Mouse (Mus musculus): ENCODE measurements around the gene Ugt1a8. TPM values are rescaled to one million over a fixed set of nuclear protein-coding genes. Genes with fewer than 3 reads are reported as not detected.

The Ugt1a8 gene
- total and polyA plus RNA-seq, 3 experiments: not detected

- H3K27me3 ChIP-seq (ENCODE audit: insufficient read depth, low read length): peaks cover 9% of the 10 kb centered on the region; the same call in 1 of the 2 replicates
- no peak overlapping the region for H3K4me3 ChIP-seq (ENCODE audit: low read depth, low read length)
- no peak for DNase-seq (ENCODE audit: low spot score)
- H3K9me3 ChIP-seq (replicated peaks): peaks cover 2% of the 10 kb centered on the region; the same call in 1 of the 2 replicates
- no peaks in the 10 kb centered on the region for H3K36me3 ChIP-seq (replicated peaks)
- ATAC-seq (ENCODE audit: extremely low read depth, insufficient number of reproducible peaks, low FRiP score, poor library complexity, severe bottlenecking): no peak
- no peaks in the 10 kb centered on the region for H3K4me1 ChIP-seq (ENCODE audit: insufficient read depth, low read depth, low read length)
- TF ChIP-seq CTCF (IDR thresholded peaks at IDR 0.05; ENCODE audit: low read depth, low read length): no peak
- no peak for TF ChIP-seq GATA2 (IDR thresholded peaks at IDR 0.05; ENCODE audit: borderline replicate concordance, low read depth, low read length)
- TF ChIP-seq TAL1 (conservative IDR thresholded peaks at IDR 0.05; ENCODE audit: low read depth, low read length): no peak
- TF ChIP-seq POLR2AphosphoS5 (IDR thresholded peaks at IDR 0.05; ENCODE audit: insufficient replicate concordance, low read depth, low read length): no peak
- no peak for TF ChIP-seq GATA1 (IDR thresholded peaks at IDR 0.05; ENCODE audit: borderline replicate concordance, low read length)
Observed at GRCm38 (mm10) chr1:88234248-88234610, 146.6 kb downstream of the Ugt1a8 start.

DNA sequence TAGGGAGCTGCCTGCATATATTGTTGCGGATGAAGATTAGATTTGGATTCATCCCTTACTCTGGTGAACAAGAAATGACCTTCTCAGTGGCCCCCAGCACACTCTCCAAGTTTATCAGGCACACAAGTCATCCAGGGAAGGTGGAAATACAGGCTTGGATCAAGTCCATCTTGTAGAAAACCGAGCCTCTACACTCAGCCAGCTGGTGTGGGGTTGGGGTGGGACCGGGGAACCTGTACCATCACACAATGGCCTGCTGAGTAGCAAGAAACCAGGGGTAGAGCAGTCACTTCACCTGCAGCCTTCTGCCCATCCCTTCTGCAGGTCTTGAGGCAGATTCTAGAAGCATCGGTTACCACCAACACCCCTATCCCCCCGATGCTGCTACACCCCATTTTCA lies 147.0 kb downstream of the Ugt1a8 start:
- Histone ChIP-seq H3K27me3 (ENCODE audit: insufficient read depth, low read length) (peaks cover 9% of the 10 kb centered on the region; the same call in 1 of the 2 replicates), H3K36me3 (replicated peaks) (no peaks in the 10 kb centered on the region), H3K4me1 (ENCODE audit: insufficient read depth, low read depth, low read length) (no peaks in the 10 kb centered on the region), H3K9me3 (replicated peaks) (peaks cover 2% of the 10 kb centered on the region; the same call in 1 of the 2 replicates), H3K4me3 (ENCODE audit: low read depth, low read length) (no peak overlapping the region)
- TF ChIP-seq TAL1 (conservative IDR thresholded peaks at IDR 0.05; ENCODE audit: low read depth, low read length) (no peak), GATA2 (IDR thresholded peaks at IDR 0.05; ENCODE audit: borderline replicate concordance, low read depth, low read length) (no peak), GATA1 (IDR thresholded peaks at IDR 0.05; ENCODE audit: borderline replicate concordance, low read length) (no peak), POLR2AphosphoS5 (IDR thresholded peaks at IDR 0.05; ENCODE audit: insufficient replicate concordance, low read depth, low read length) (no peak)
- DNase-seq (ENCODE audit: low spot score) (no peak), ATAC-seq (ENCODE audit: extremely low read depth, insufficient number of reproducible peaks, low FRiP score, poor library complexity, severe bottlenecking) (no peak)

GRCm38 (mm10) chr1:88235046-88235893 lies 147.7 kb downstream of the Ugt1a8 start:
- TF ChIP-seq CTCF (IDR thresholded peaks at IDR 0.05; ENCODE audit: low read depth, low read length) (no peak), GATA1 (IDR thresholded peaks at IDR 0.05; ENCODE audit: borderline replicate concordance, low read length) (no peak), POLR2AphosphoS5 (IDR thresholded peaks at IDR 0.05; ENCODE audit: insufficient replicate concordance, low read depth, low read length) (no peak; the same call in 1 of the 2 replicates)
- peaks cover 2% of the 10 kb centered on the region; the same call in 1 of the 2 replicates for H3K9me3 ChIP-seq (replicated peaks)
- ATAC-seq (ENCODE audit: extremely low read depth, insufficient number of reproducible peaks, low FRiP score, poor library complexity, severe bottlenecking) (no peak), DNase-seq (ENCODE audit: low spot score) (no peak)
- no peaks in the 10 kb centered on the region for H3K36me3 ChIP-seq (replicated peaks)
- no peaks in the 10 kb centered on the region for H3K4me1 ChIP-seq (ENCODE audit: insufficient read depth, low read depth, low read length)
- H3K4me3 ChIP-seq (ENCODE audit: low read depth, low read length): no peak overlapping the region
- peaks cover 9% of the 10 kb centered on the region; the same call in 1 of the 2 replicates for H3K27me3 ChIP-seq (ENCODE audit: insufficient read depth, low read length)

GRCm38 (mm10) chr1:88235894-88236415 lies 148.3 kb downstream of the Ugt1a8 start:
- TF ChIP-seq POLR2AphosphoS5 (IDR thresholded peaks at IDR 0.05; ENCODE audit: insufficient replicate concordance, low read depth, low read length) (no peak), GATA2 (IDR thresholded peaks at IDR 0.05; ENCODE audit: borderline replicate concordance, low read depth, low read length) (no peak), CTCF (IDR thresholded peaks at IDR 0.05; ENCODE audit: low read depth, low read length) (no peak), GATA1 (IDR thresholded peaks at IDR 0.05; ENCODE audit: borderline replicate concordance, low read length) (no peak), TAL1 (conservative IDR thresholded peaks at IDR 0.05; ENCODE audit: low read depth, low read length) (no peak)
- peaks cover 9% of the 10 kb centered on the region; the same call in 1 of the 2 replicates for H3K27me3 ChIP-seq (ENCODE audit: insufficient read depth, low read length)
- no peak overlapping the region for H3K4me3 ChIP-seq (ENCODE audit: low read depth, low read length)
- no peaks in the 10 kb centered on the region for H3K4me1 ChIP-seq (ENCODE audit: insufficient read depth, low read depth, low read length)
- ATAC-seq (ENCODE audit: extremely low read depth, insufficient number of reproducible peaks, low FRiP score, poor library complexity, severe bottlenecking) (no peak), DNase-seq (ENCODE audit: low spot score) (no peak)
- peaks cover 2% of the 10 kb centered on the region; the same call in 1 of the 2 replicates for H3K9me3 ChIP-seq (replicated peaks)
- no peaks in the 10 kb centered on the region for H3K36me3 ChIP-seq (replicated peaks)

DNA sequence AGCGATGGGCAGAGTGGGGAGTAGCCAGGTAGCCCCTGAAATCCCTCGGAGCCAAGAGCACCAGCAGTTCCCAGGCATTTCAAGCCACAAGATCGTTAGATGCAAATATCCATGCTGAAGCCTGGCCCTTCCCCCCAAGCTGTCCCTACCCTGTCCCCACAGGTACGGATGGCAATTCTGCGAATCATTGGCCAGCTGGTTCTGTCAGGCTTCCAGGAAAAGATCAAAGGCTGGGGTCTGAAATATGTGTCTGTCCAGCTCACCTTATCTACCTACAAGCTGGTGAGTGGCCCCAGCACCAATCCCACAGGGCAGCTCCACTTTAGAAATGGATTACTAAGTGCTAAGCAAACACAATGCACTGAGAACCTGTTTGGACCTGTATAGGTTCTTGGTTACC lies 149.7 kb downstream of the Ugt1a8 start:
- Histone ChIP-seq H3K4me3 (ENCODE audit: low read depth, low read length) (no peak overlapping the region), H3K4me1 (ENCODE audit: insufficient read depth, low read depth, low read length) (no peaks in the 10 kb centered on the region), H3K27me3 (ENCODE audit: insufficient read depth, low read length) (peaks cover 9% of the 10 kb centered on the region; the same call in 1 of the 2 replicates), H3K36me3 (replicated peaks) (no peaks in the 10 kb centered on the region), H3K9me3 (replicated peaks) (peaks cover 2% of the 10 kb centered on the region; the same call in 1 of the 2 replicates)
- TF ChIP-seq GATA1 (IDR thresholded peaks at IDR 0.05; ENCODE audit: borderline replicate concordance, low read length) (no peak), CTCF (IDR thresholded peaks at IDR 0.05; ENCODE audit: low read depth, low read length) (0 out of 2 replicates have a peak, but pooled peaks have one; percentile 1), POLR2AphosphoS5 (IDR thresholded peaks at IDR 0.05; ENCODE audit: insufficient replicate concordance, low read depth, low read length) (no peak), GATA2 (IDR thresholded peaks at IDR 0.05; ENCODE audit: borderline replicate concordance, low read depth, low read length) (no peak), TAL1 (conservative IDR thresholded peaks at IDR 0.05; ENCODE audit: low read depth, low read length) (no peak)
- ATAC-seq (ENCODE audit: extremely low read depth, insufficient number of reproducible peaks, low FRiP score, poor library complexity, severe bottlenecking) (no peak), DNase-seq (ENCODE audit: low spot score) (no peak)

DNA sequence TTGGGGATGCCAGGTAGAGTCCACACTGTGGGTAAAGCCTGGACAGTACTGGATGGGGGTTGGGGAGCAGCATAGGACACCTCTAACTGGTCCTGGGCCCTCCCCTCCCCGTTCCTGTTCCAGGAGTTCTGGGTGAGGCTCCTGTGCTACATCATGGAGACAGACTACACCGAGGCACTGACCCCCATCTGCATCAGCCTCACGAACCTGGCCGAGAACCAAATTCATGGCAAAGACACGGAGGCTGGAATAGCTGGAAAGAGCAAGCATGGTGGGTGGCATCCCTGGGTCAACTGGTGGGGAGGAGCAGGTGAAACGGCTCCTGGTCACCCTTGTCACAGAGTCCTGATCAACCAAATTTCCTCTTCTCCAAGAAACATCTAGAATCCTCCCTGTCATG lies 151.2 kb downstream of the Ugt1a8 start:
- Histone ChIP-seq H3K27me3 (ENCODE audit: insufficient read depth, low read length) (peaks cover 12% of the 10 kb centered on the region; the same call in 1 of the 2 replicates), H3K36me3 (replicated peaks) (no peaks in the 10 kb centered on the region), H3K9me3 (replicated peaks) (peaks cover 3% of the 10 kb centered on the region; the same call in 1 of the 2 replicates), H3K4me1 (ENCODE audit: insufficient read depth, low read depth, low read length) (no peaks in the 10 kb centered on the region), H3K4me3 (ENCODE audit: low read depth, low read length) (no peak overlapping the region)
- no peak for ATAC-seq (ENCODE audit: extremely low read depth, insufficient number of reproducible peaks, low FRiP score, poor library complexity, severe bottlenecking)
- DNase-seq (ENCODE audit: low spot score): no peak
- TF ChIP-seq GATA2 (IDR thresholded peaks at IDR 0.05; ENCODE audit: borderline replicate concordance, low read depth, low read length): no peak
- TF ChIP-seq GATA1 (IDR thresholded peaks at IDR 0.05; ENCODE audit: borderline replicate concordance, low read length): no peak
- TF ChIP-seq CTCF (IDR thresholded peaks at IDR 0.05; ENCODE audit: low read depth, low read length): no peak; the same call in 1 of the 2 replicates
- TF ChIP-seq TAL1 (conservative IDR thresholded peaks at IDR 0.05; ENCODE audit: low read depth, low read length): no peak
- TF ChIP-seq POLR2AphosphoS5 (IDR thresholded peaks at IDR 0.05; ENCODE audit: insufficient replicate concordance, low read depth, low read length): no peak; the same call in 1 of the 2 replicates

Data from G1E (cell line).